Mouse (Mus musculus): Measurements from ENCODE around the gene Sept14. TPM values are rescaled to one million over a fixed set of nuclear protein-coding genes. Genes with fewer than 3 reads are reported as not detected.

The Sept14 gene
- total RNA-seq, 1 experiment from 2014 or later, result not detected

DNA sequence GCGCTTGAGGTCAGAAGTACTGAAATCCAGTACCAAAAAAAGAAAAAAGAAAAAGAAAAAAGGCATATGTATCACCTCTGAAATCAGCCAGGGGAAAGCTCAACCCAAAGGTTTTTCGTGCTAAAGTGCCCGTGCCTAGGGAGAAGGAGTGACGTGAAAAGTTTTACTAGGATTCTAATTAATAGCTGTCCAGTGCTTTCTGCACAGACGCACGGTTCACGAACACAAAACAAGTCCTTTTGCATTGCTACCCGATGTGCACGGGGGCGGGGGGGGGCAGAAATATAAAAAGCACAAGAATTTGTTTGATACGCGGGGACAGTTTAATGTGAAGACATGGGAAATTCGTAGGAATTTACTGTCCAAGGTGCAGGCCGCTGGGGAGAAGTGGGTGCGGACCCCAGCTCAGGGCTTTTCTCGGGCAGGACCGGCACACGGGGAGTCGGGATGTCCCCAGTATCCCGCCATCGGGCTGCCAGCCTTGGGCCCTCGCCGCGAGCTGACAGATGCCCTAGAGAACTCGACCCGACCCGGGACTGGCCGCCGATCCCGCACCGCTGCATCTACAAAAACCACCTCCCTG lies 38.8 kb downstream of the Sept14 start:
- no peak for DNase-seq

DNA sequence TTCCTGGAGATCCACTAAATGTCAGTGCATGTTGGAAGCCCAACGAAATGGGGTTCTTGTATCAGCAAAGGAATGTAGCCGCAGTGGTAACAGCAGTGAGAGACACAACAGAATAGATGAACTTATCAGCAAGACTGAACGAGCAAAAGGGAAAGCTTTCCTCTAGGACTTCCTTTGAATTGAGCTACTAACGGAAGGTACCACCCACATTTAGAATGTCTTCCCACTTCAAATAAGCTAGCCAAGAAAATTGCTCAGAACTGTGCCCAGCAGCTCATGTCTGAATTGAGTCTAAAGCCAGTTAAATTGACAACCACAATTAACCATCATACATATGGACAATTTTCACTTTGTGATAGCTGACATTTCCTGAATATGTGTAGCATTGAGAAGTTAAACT lies 40.5 kb downstream of the Sept14 start:
- DNase-seq, result no peak

DNA sequence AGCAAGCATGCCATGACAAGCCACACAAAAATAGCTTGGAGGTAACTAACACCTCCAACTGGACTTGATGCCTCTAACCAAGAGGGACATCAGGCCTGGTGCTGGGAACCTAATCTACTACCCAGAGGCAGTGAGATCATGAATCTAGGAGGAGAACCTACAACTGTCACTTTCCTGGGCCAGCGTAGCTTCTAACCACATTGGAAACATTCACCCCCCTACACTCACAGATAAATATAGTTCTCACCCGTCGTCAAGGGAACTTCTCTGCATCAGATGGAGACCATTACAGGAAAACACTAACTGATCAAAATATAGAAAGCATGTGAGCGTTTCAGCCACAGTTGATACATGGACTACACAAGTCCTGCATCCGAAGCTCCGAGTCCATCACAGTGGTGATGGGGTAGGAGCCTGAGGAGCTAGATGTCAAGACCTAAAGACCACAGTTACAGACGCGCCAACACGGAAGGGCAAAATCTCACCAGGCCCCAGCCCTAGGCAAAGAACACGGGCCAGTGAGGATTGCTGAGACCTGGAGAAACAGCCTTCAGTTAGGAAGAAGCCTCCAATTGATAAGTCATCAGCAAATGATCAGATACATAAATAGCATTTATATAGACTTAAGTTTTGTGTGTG lies 41.9 kb downstream of the Sept14 start:
- no peak for DNase-seq

DNA sequence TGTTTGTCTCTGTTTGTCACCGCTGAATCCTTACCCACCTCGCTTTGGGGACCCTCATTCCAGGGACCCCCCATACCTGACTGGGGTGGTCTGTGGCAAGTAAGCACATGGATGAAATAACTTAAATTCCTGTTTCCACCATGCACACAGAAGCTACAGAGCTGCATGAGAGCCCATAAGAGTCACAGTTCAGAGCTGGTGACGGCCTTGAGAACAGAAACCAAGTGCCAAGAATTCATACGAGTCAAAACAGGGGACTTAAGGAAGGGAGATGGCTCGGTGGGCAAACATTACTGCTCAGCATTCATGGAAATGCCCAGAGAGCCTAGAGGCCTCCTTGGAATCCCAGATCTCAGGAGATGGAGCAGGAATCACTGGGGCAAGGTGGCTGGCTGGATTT lies 44.2 kb downstream of the Sept14 start:
- DNase-seq, result no peak

DNA sequence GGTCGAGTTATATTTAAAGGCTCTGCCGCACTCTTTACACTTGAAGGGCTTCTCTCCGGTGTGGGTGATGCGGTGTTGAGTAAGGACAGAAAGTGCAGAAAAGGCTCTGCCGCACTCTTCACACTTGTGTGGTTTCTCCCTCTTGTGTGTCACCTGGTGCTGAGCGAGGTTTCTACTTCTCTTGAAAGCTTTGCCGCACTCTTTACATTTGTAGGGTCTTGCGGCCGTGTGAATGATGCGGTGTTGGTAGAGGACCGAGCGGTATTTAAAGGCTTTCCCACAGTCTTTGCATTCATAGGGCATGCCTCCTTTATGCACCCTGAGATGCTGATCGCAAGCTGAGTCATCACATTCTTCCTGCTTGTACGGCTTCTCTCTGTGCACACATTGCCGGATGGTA lies 50.4 kb downstream of the Sept14 start:
- no peak for DNase-seq

DNA sequence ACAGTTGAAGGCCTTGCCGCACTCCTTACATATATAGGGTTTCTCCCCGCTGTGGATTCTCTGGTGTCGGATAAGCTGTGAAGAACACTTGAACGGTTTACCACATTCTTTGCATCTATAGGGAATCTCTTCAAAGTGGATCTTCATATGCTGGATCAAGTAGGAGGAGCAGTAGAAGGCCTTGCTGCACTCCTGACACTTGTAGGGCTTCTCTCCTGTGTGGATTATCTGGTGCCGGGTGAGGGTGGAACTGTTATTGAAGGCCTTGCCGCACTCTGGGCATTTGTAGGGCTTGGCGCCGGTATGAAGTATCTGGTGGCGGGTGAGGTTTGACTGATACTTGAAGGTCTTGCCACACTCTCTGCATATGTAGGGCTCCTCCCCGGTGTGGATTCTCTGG lies 51.3 kb downstream of the Sept14 start:
- DNase-seq, result no peak

GRCm38 (mm10) chr5:129650858-129651257 lies 57.5 kb downstream of the Sept14 start:
- DNase-seq, result no peak

Other genes starting within 250 kb of the Sept14 start
- gene Sfswap, start 207.3 kb downstream of the Sept14 start, total RNA-seq (2021), result 68.9 and 74.1 TPM in 2 replicates
- 0.62 and 0.88 TPM in 2 replicates for gene Mmp17, start 124.3 kb downstream of the Sept14 start, total RNA-seq (2021)
- 4.2 and 5.2 TPM in 2 replicates for gene Zfp11, start 38.4 kb downstream of the Sept14 start, total RNA-seq (2021)
- gene Mrps17, start 7.0 kb upstream of the Sept14 start, total RNA-seq (2021), result 96.8 and 110 TPM in 2 replicates
- gene Nipsnap2, start 16.6 kb upstream of the Sept14 start, total RNA-seq (2021), result 117 and 132 TPM in 2 replicates
- 18.9 and 20.5 TPM in 2 replicates for gene Psph, start 78.9 kb upstream of the Sept14 start, total RNA-seq (2021)
- 45.5 and 58.2 TPM in 2 replicates for gene Sumf2, start 138.5 kb upstream of the Sept14 start, total RNA-seq (2021)
- gene Chchd2, start 179.0 kb upstream of the Sept14 start, total RNA-seq (2021), result 798 and 898 TPM in 2 replicates
- 1.8 and 2.1 TPM in 2 replicates for gene Zbed5, start 187.2 kb upstream of the Sept14 start, total RNA-seq (2021)
- 3.1 and 3.2 TPM in 2 replicates for gene Phkg1, start 190.0 kb upstream of the Sept14 start, total RNA-seq (2021)
- gene Nupr1l, start 200.0 kb upstream of the Sept14 start, total RNA-seq (2021), result 1.9 and 6.0 TPM in 2 replicates
- gene Vkorc1l1, start 233.5 kb upstream of the Sept14 start, total RNA-seq (2021), result 27.7 and 30.8 TPM in 2 replicates